Mouse (Mus musculus): ENCODE results near the gene Stt3a. TPM values are rescaled to one million over a fixed set of nuclear protein-coding genes. Genes with fewer than 3 reads are reported as not detected.

The Stt3a gene
- polyA plus RNA-seq, 1 experiment = 204 TPM

DNA sequence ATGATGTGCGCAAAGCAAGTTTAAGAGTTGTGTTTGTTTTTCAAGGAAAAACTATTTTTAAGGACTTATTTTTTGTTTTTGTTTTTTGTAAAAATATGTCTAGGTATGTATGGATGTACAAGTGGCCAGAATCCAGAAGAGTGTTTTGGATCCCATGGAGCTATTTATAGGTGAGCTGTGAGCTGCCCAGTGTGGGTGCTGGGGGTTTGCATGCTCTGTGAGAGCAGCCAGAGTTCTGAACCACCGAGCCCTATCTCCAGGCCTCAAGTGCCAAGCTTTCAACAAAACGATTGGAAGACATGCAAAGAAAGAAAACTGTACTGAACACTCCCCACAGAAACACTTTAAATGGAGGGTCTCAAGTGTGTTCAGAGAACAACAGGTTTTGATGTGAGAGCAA lies 61.6 kb downstream of the Stt3a start:
- Histone ChIP-seq H3ac (ENCODE audit: control insufficient read depth, insufficient read length) (no peak overlapping the region), H3K79me2 (ENCODE audit: control insufficient read depth, insufficient read depth) (no peaks in the 10 kb centered on the region), H3K4me2 (ENCODE audit: low read depth) (no peak overlapping the region), H3K36me3 (ENCODE audit: control insufficient read depth, insufficient read depth) (no peaks in the 10 kb centered on the region), H3K27me3 (ENCODE audit: control insufficient read depth, insufficient read depth, insufficient read length) (no peaks in the 10 kb centered on the region), H3K4me3 (no peak overlapping the region)
- TF ChIP-seq REST (IDR thresholded peaks at IDR 0.05; ENCODE audit: insufficient read depth, insufficient read length) (no peak), CEBPB (IDR thresholded peaks at IDR 0.05; ENCODE audit: insufficient read depth, poor library complexity, severe bottlenecking) (no peak), SRF (IDR thresholded peaks at IDR 0.05; ENCODE audit: control insufficient read depth, insufficient read length, low read depth) (no peak), TCF3 (IDR thresholded peaks at IDR 0.05; ENCODE audit: insufficient read length, low read depth) (no peak), MYOG (IDR thresholded peaks at IDR 0.05; ENCODE audit: control insufficient read depth in 1 of 3, insufficient read depth in 1 of 3, insufficient read length in 2 of 3, low read depth in 2 of 3) (no peak), MAX (IDR thresholded peaks at IDR 0.05; ENCODE audit: low read depth) (no peak), POLR2AphosphoS2 (IDR thresholded peaks at IDR 0.05; ENCODE audit: insufficient read length, low read depth) (no peak), E2F4 (IDR thresholded peaks at IDR 0.05; ENCODE audit: insufficient read depth) (no peak), USF1 (IDR thresholded peaks at IDR 0.05; ENCODE audit: low read depth) (no peak), MYOD1 (IDR thresholded peaks at IDR 0.05; ENCODE audit: control insufficient read depth in 1 of 3, insufficient read length in 2 of 3, low read depth in 2 of 3) (no peak)

- H3K79me2 ChIP-seq (ENCODE audit: control insufficient read depth, insufficient read depth) = no peaks in the 10 kb centered on the region
These were observed 73.2 kb downstream of the Stt3a start for GRCm38 (mm10) chr9:36694276-36694675.

GRCm38 (mm10) chr9:36692920-36693319 lies 74.6 kb downstream of the Stt3a start, which contains the start of gene Acrv1:
Gene Acrv1, plus strand, starts transcription at chr9:36693220.
- Histone ChIP-seq H3K4me2 (ENCODE audit: low read depth) (no peak within 1 kb of the TSS), H3K79me2 (ENCODE audit: control insufficient read depth, insufficient read depth) (no peaks in the 10 kb centered on the region), H3ac (ENCODE audit: control insufficient read depth, insufficient read length) (no peak within 1 kb of the TSS), H3K36me3 (ENCODE audit: control insufficient read depth, insufficient read depth) (no peaks in the 10 kb centered on the region), H3K4me3 (no peak within 1 kb of the TSS), H3K27me3 (ENCODE audit: control insufficient read depth, insufficient read depth, insufficient read length) (no peaks in the 10 kb centered on the region)
- TF ChIP-seq REST (IDR thresholded peaks at IDR 0.05; ENCODE audit: insufficient read depth, insufficient read length) (no peak), SRF (IDR thresholded peaks at IDR 0.05; ENCODE audit: control insufficient read depth, insufficient read length, low read depth) (no peak), POLR2AphosphoS2 (IDR thresholded peaks at IDR 0.05; ENCODE audit: insufficient read length, low read depth) (no peak), POLR2A (IDR thresholded peaks at IDR 0.05; ENCODE audit: insufficient read length, low read depth) (no peak), MYOD1 (IDR thresholded peaks at IDR 0.05; ENCODE audit: control insufficient read depth in 1 of 3, insufficient read length in 2 of 3, low read depth in 2 of 3) (no peak), MAX (IDR thresholded peaks at IDR 0.05; ENCODE audit: low read depth) (no peak), MYOG (IDR thresholded peaks at IDR 0.05; ENCODE audit: control insufficient read depth in 1 of 3, insufficient read depth in 1 of 3, insufficient read length in 2 of 3, low read depth in 2 of 3) (no peak), TCF3 (IDR thresholded peaks at IDR 0.05; ENCODE audit: insufficient read length, low read depth) (no peak), CEBPB (IDR thresholded peaks at IDR 0.05; ENCODE audit: insufficient read depth, poor library complexity, severe bottlenecking) (no peak), E2F4 (IDR thresholded peaks at IDR 0.05; ENCODE audit: insufficient read depth) (no peak), TCF12 (IDR thresholded peaks at IDR 0.05; ENCODE audit: insufficient read depth, poor library complexity, severe bottlenecking) (no peak), USF1 (IDR thresholded peaks at IDR 0.05; ENCODE audit: low read depth) (no peak)

More at GRCm38 (mm10) chr9:36694276-36694675, 73.2 kb downstream of the Stt3a start:
- Histone ChIP-seq H3K4me2 (ENCODE audit: low read depth) (no peak overlapping the region), H3K27me3 (ENCODE audit: control insufficient read depth, insufficient read depth, insufficient read length) (no peaks in the 10 kb centered on the region), H3ac (ENCODE audit: control insufficient read depth, insufficient read length) (no peak overlapping the region), H3K4me3 (no peak overlapping the region), H3K36me3 (ENCODE audit: control insufficient read depth, insufficient read depth) (no peaks in the 10 kb centered on the region)
- TF ChIP-seq USF1 (IDR thresholded peaks at IDR 0.05; ENCODE audit: low read depth) = no peak
- TF ChIP-seq TCF12 (IDR thresholded peaks at IDR 0.05; ENCODE audit: insufficient read depth, poor library complexity, severe bottlenecking) = no peak
- no peak for TF ChIP-seq CEBPB (IDR thresholded peaks at IDR 0.05; ENCODE audit: insufficient read depth, poor library complexity, severe bottlenecking)
- TF ChIP-seq E2F4 (IDR thresholded peaks at IDR 0.05; ENCODE audit: insufficient read depth) = no peak
- TF ChIP-seq POLR2AphosphoS2 (IDR thresholded peaks at IDR 0.05; ENCODE audit: insufficient read length, low read depth) = no peak
- TF ChIP-seq TCF3 (IDR thresholded peaks at IDR 0.05; ENCODE audit: insufficient read length, low read depth) = no peak
- no peak for TF ChIP-seq POLR2A (IDR thresholded peaks at IDR 0.05; ENCODE audit: insufficient read length, low read depth)

DNA sequence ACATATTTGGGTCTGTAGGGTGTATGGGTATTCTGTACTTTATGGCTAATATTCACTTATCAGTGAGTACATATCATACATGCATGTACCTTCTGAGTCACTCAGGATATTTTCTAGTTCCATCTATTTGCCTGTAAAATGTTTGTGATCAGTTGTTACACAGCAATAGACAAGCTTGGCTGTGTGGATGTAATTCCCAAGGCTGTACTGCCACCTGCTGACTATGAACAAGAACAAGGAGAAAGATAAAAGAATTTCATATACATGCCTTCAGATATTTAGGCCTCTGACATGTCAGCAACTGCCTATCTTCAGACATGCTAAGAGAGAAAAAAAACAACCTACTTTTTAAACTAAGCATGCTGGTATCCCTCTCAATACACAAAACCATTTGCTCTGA lies 80.2 kb downstream of the Stt3a start:
- no peak for TF ChIP-seq USF1 (IDR thresholded peaks at IDR 0.05; ENCODE audit: low read depth)
- TF ChIP-seq REST (IDR thresholded peaks at IDR 0.05; ENCODE audit: insufficient read depth, insufficient read length) = no peak
- TF ChIP-seq CEBPB (IDR thresholded peaks at IDR 0.05; ENCODE audit: insufficient read depth, poor library complexity, severe bottlenecking) = no peak
- no peak for TF ChIP-seq MYOD1 (IDR thresholded peaks at IDR 0.05; ENCODE audit: control insufficient read depth in 1 of 3, insufficient read length in 2 of 3, low read depth in 2 of 3)
- no peak for TF ChIP-seq SRF (IDR thresholded peaks at IDR 0.05; ENCODE audit: control insufficient read depth, insufficient read length, low read depth)
- no peak for TF ChIP-seq MYOG (IDR thresholded peaks at IDR 0.05; ENCODE audit: control insufficient read depth in 1 of 3, insufficient read depth in 1 of 3, insufficient read length in 2 of 3, low read depth in 2 of 3)
- TF ChIP-seq TCF12 (IDR thresholded peaks at IDR 0.05; ENCODE audit: insufficient read depth, poor library complexity, severe bottlenecking) = no peak
- TF ChIP-seq POLR2AphosphoS2 (IDR thresholded peaks at IDR 0.05; ENCODE audit: insufficient read length, low read depth) = no peak
- TF ChIP-seq E2F4 (IDR thresholded peaks at IDR 0.05; ENCODE audit: insufficient read depth) = no peak
- no peak for TF ChIP-seq POLR2A (IDR thresholded peaks at IDR 0.05; ENCODE audit: insufficient read length, low read depth)
- no peak for TF ChIP-seq MAX (IDR thresholded peaks at IDR 0.05; ENCODE audit: low read depth)
- no peak for TF ChIP-seq TCF3 (IDR thresholded peaks at IDR 0.05; ENCODE audit: insufficient read length, low read depth)

DNA sequence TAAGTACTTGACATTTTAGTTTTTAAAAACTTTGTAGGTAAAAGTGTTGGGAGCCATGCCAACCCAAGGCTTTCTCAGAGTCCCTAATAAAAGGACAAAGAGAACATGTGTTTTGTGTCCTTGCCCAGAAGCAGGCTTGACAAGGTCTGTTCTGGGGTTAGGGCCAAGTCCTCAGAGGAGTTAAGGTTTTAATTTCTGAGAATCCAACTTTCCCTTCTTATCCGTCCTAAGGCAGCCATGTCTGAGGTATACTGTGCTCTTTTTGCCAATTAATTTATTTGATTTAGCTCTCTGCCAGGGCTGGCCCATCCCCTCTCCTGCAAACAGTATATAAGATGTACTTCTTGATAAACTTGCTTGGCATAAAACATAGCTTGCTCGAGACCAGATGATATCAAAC lies 86.1 kb downstream of the Stt3a start:
- TF ChIP-seq REST (IDR thresholded peaks at IDR 0.05; ENCODE audit: insufficient read depth, insufficient read length) (no peak), POLR2AphosphoS2 (IDR thresholded peaks at IDR 0.05; ENCODE audit: insufficient read length, low read depth) (no peak), CEBPB (IDR thresholded peaks at IDR 0.05; ENCODE audit: insufficient read depth, poor library complexity, severe bottlenecking) (no peak), MYOG (IDR thresholded peaks at IDR 0.05; ENCODE audit: control insufficient read depth in 1 of 3, insufficient read depth in 1 of 3, insufficient read length in 2 of 3, low read depth in 2 of 3) (no peak), MYOD1 (IDR thresholded peaks at IDR 0.05; ENCODE audit: control insufficient read depth in 1 of 3, insufficient read length in 2 of 3, low read depth in 2 of 3) (no peak), USF1 (IDR thresholded peaks at IDR 0.05; ENCODE audit: low read depth) (no peak), SRF (IDR thresholded peaks at IDR 0.05; ENCODE audit: control insufficient read depth, insufficient read length, low read depth) (no peak), MAX (IDR thresholded peaks at IDR 0.05; ENCODE audit: low read depth) (no peak)
- Histone ChIP-seq H3ac (ENCODE audit: control insufficient read depth, insufficient read length) (no peak overlapping the region), H3K36me3 (ENCODE audit: control insufficient read depth, insufficient read depth) (no peaks in the 10 kb centered on the region), H3K79me2 (ENCODE audit: control insufficient read depth, insufficient read depth) (no peaks in the 10 kb centered on the region), H3K4me3 (no peak overlapping the region), H3K27me3 (ENCODE audit: control insufficient read depth, insufficient read depth, insufficient read length) (no peaks in the 10 kb centered on the region), H3K4me2 (ENCODE audit: low read depth) (no peak overlapping the region)

More for the DNA sequence above, 80.2 kb downstream of the Stt3a start:
- Histone ChIP-seq H3K27me3 (ENCODE audit: control insufficient read depth, insufficient read depth, insufficient read length) (no peaks in the 10 kb centered on the region), H3ac (ENCODE audit: control insufficient read depth, insufficient read length) (no peak overlapping the region), H3K36me3 (ENCODE audit: control insufficient read depth, insufficient read depth) (no peaks in the 10 kb centered on the region), H3K79me2 (ENCODE audit: control insufficient read depth, insufficient read depth) (no peaks in the 10 kb centered on the region), H3K4me2 (ENCODE audit: low read depth) (no peak overlapping the region), H3K4me3 (no peak overlapping the region)
